Mouse (Mus musculus): ENCODE data around the gene Ccnjl. TPM values are rescaled to one million over a fixed set of nuclear protein-coding genes. Genes with fewer than 3 reads are reported as not detected.

Ccnjl gene
- polyA plus RNA-seq, 3 experiments from 2014 or later = not detected

- no peak for ATAC-seq
Observed at GRCm38 (mm10) chr11:43528078-43528682, 404 bp upstream of the Ccnjl start.

GRCm38 (mm10) chr11:43530043-43530442, 1.5 kb downstream of the Ccnjl start:
- ATAC-seq = no peak

- ATAC-seq = no peak
Observed at GRCm38 (mm10) chr11:43531619-43532018, 3.0 kb downstream of the Ccnjl start.

GRCm38 (mm10) chr11:43537074-43537473, 8.5 kb downstream of the Ccnjl start:
- no peak for ATAC-seq

- no peak for ATAC-seq
Observed at GRCm38 (mm10) chr11:43539863-43540262, 11.3 kb downstream of the Ccnjl start.

DNA sequence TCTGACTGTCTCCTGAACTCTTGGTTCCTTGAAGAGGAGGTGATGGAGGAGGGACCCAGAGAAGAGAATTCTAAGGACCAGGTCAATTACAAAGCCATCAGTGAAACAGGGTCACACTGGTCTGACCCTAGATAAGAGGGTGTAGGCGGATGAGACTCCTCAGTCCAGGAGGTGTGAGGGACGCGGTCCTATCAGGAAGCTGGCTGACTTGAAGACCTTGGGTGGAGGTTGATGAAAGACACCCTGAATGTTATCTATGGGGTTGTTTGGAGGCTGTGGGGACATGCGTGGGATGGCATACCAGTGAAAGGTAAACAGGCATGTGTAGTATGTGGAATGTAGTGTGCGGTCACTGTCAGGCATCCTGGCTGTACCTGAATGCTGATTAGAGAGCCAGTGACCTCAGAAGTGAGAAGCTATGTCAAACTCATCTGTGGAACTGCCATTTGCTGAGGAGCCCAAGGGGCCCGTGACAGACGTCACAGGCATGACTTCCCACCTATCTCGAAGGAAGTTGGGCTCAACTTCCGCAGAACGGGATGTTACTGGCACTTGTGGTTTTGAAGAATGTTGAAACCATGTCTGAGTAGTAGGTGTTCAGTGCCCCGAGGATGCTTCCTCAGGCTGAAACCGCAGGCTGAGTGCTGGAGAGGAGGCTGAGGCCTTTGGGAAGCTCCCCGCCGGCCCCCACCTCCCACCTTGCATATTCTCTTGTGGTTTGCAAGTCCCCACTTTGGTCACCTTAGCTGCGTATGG, 15.3 kb downstream of the Ccnjl start:
- no peak for ATAC-seq

- no peak for ATAC-seq
Observed at GRCm38 (mm10) chr11:43544819-43545218, 16.2 kb downstream of the Ccnjl start.

- no peak for ATAC-seq
Observed at GRCm38 (mm10) chr11:43545873-43546475, 17.4 kb downstream of the Ccnjl start.

DNA sequence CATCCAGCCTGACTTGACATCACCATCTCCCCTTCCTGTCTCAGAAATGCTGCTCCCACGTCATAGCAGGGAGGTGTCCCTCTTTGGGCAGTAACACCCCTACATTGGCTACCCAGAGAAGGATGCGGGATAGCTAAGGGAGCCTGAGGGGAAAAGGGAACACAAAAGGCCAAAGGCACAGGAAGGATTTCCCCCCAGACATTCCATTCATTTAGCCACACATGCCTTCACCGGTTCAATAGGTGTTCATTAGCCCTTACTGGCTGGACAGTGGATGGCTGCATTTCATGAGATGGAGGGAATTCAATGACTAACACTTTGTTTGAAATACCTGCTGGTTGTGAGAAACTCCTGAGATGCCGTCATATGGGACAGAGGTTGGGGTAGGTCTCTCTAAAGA, 18.1 kb downstream of the Ccnjl start:
- no peak for ATAC-seq

- no peak for ATAC-seq
Observed at GRCm38 (mm10) chr11:43548148-43548547, 19.6 kb downstream of the Ccnjl start.

DNA sequence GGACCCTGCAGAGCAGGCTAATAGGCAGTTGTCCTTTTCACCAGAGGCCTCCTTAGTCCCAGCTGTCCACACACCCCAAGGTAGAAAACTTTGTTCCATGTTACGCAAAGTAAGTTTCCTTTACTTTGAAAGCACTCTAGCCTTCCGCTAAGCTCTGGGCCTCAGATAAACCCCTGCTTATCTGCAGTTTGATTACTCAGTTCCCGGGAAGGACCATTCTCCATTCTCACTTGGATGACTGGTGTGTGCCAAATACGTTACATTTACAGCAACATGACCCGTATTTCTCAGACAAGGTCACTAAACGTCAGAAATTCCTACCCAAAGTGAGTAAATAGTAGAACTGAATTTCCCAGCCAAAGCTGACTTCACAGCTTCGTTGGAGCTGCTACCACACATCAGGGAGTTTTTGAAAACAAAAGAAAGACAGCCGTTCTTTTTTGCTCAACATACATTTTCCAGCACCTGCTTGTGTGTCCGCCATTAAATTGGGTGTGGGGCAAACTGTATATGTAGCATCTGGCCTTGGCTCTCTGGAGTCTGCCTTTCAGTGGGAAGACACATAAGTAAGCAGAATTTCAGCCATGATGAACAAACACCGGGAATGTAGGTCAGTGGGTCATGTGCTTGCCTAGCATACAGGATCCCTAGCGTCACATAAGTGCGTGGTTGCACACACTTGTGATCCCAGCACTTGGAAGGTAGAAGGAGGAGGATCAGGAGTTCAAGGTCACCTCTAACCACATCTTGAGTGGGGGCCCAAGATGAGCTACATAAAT, 20.3 kb downstream of the Ccnjl start:
- ATAC-seq = no peak

DNA sequence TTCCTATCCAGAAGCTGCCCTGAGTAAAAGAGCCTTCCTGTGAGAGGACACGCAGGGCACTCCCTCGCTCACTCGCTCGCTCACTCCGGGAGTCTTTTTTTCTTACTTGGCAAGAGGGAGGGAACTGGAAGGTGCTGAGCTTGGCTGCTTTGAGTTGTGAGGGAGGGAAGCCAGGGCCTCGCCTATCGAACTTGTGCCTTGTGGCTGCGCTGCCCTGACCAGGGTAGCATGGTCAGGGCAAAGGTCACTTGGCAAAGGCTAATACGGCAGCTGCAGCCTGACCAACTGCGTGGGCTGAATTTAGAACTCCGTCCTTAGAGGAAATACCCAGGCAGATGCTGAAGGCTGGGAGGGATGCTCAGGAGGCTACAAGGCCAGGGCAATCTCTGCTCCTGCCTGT, 21.1 kb downstream of the Ccnjl start:
- ATAC-seq = no peak

GRCm38 (mm10) chr11:43551756-43552155, 23.2 kb downstream of the Ccnjl start:
- ATAC-seq = no peak

- no peak for ATAC-seq
Observed at GRCm38 (mm10) chr11:43552675-43553074, 24.1 kb downstream of the Ccnjl start.

- ATAC-seq = no peak
Observed at GRCm38 (mm10) chr11:43556538-43556937, 28.0 kb downstream of the Ccnjl start.

DNA sequence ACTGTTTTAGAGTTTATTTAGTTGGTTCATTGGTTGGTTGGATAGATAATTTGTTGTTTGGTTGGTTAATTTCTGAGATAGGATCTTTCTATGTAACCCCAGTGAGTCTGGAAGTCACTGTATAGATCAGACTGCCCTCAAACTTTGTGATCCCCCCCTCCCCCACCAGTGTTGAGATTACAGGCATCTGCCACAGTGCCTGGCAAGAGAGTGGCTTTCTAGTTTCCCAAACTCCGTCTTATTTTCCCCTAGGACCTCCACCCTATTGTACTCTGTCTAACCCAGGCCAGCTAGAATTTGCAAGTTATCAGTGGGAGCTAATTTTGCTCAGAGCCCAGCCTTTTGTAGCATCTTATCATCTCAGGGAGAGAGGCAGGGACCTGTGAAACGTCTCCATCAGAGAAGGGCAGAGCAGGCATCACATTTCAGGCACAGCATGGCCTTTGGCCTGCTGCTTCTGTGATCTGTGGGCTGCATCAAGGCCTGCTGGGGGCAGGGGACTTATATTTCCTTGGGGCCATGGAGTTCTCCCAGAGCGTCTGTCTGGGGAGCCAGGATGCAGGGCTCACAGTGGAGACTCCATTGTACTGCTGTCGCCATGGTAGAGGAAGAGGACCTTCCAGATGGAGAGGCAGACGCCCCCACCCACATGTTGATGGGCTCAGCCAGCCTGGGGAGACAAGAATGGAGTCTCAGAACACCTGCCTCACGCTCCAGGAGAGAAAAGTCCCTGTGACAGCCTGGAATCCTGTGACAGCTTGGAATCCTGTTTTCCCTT, 31.1 kb downstream of the Ccnjl start:
- ATAC-seq = no peak

- ATAC-seq = no peak
Observed at GRCm38 (mm10) chr11:43563654-43564244, 35.2 kb downstream of the Ccnjl start.

DNA sequence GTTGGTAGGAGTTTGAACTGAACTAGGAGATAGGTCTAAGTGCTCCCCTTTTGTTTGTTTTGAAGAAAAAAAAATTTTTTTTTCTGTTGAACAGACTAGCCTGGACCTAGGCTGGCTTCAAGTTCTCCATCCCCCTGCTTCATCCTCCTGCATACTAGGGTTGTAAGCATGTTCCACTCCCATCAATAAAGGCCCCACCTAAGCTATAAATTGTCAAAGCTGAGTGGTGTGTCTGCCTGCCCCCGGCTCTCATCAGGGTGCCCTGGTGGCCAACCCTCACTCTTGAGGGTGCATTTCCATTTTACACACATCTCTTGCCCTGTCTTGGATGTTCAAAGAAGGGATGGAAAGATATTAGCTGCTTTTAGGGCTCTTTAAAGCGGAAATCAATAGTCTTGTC, 36.8 kb downstream of the Ccnjl start:
- no peak for ATAC-seq

DNA sequence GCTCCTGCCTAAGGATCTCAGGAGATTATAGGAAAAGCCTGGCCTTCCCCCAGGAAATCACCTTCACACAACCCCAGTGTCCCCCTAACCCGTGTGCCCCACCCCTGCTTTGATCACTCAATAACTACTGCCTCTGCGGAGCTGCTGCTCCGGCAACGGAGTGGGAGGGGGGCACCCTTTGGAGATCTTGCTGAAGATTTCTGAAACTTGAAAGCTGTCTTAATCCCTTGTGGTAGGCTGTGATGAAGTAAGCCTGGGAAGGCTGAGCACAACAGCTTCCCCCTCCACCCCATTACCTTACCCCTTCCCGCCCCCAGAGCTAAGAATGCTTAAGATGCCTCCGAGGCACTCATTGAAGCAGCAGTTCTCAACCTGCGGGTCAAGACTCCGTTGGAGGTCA, 37.3 kb downstream of the Ccnjl start:
- ATAC-seq = no peak

- ATAC-seq = no peak
Observed at GRCm38 (mm10) chr11:43566696-43567095, 38.1 kb downstream of the Ccnjl start.

GRCm38 (mm10) chr11:43568263-43568662, 39.7 kb downstream of the Ccnjl start:
- ATAC-seq = no peak

DNA sequence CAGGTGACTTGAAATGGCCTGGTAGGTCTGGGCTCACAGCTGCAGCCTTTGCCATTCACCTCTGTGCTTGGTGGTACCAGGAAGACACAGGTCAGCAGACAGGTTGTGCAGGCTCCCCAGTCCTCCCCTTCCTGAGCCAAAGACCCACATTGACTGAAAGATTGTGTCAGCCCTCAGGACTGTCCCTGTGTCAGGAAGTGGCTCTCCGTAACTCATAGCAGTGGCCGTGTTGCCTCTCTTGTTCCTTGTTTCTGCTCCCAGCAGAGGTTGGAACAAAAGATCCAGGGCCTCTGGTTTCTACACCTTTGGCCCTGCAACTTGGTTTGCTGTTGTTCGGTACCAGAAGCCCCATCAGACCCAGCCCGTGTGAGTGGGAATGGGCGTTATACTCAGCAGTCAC, 40.6 kb downstream of the Ccnjl start:
- ATAC-seq = no peak

All from inflammation-experienced regulatory T-cells, adult 6 months (primary cell).